Mouse (Mus musculus) lung, adult 2 months (tissue): ENCODE data around the gene Pam16.

Source experiments
- CTCF ChIP-seq: fragments of 200-500 bp; IDR thresholded peaks from 2 replicates; pipeline ENCODE4 v1.5.1; 2011; ENCODE audit warnings: mild to moderate bottlenecking, low read length, control low read depth; ENCODE audit not compliant: insufficient read depth
- POLR2A ChIP-seq: fragments of 200-500 bp; IDR thresholded peaks from 2 replicates; pipeline ENCODE4 v1.6.1; 2011; ENCODE audit warnings: low read depth, mild to moderate bottlenecking, control low read depth, low read length, borderline replicate concordance; ENCODE audit errors: extremely low read depth

- no peak for TF ChIP-seq POLR2A
- no peak for TF ChIP-seq CTCF
Measured at GRCm38 (mm10) chr16:4615297-4615696, 9.5 kb downstream of the Pam16 start.
